Mouse (Mus musculus): ENCODE data around the gene Fam83c.

The Fam83c gene

DNA sequence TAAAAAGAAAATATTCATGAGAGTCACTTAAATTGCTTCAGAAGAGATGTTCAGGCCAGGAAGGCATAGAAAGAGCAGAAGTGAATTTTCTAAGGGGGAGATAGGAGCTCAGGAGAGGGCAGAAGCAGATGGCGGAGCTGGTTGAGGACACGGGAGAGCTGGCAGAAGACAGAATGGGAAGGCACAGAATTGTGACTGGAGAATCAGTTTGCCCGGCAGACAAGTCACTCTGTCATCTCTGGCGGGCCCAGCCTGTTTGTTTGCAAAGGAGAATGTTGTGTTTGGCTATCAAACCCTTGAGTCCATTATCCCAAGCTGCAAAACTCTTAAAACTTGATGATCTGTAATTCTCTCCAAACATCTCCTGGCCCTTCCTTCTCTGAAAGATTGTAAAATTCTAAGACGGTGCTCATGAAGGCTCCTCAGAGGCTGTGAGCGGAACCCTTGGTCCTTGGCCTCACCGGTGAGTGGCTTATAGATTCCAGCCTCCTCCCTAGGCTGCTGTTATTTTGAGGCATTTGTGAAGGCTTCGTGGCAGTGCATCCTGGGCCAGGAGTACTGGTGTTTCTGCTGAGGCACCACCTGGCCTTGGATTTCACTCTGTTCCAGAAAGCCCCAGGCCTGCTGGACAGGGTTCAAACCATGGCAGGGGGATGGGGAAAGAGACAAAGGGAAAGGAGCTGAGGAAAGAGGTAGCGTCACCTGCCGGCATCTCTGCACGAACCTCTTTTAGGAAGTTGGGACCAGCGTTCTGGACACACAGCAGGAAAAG is 39.8 kb downstream of the Fam83c start:
- peak; percentile 99 for DNase-seq

- DNase-seq = no peak
Observed at GRCm38 (mm10) chr2:155792899-155793298, 41.8 kb downstream of the Fam83c start.

- peak; percentile 68 for DNase-seq
Observed at GRCm38 (mm10) chr2:155787949-155788931, 46.4 kb downstream of the Fam83c start.

GRCm38 (mm10) chr2:155786905-155787304 is 47.7 kb downstream of the Fam83c start:
- no peak for DNase-seq

DNA sequence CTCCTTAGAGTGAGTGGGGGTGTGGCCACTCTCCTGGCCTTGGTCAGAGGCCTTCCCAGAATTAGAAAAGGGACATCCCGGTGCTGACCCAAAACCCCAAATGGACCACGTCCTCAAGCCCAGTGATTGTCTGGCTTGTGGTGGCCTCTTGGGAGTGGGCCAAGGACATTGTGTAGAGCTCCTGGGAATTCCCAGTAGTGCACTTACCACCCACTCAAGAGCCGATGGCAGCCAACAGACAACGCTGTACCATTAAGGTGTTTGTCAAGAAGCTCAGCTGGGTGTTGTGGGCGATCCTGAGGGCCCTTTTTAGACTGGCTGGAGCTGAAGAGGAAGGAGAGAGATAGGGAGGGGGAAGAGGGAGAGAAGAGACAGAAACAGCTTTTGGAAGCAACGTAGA is 50.1 kb downstream of the Fam83c start:
- peak; percentile 75 for DNase-seq

GRCm38 (mm10) chr2:155779506-155779905 is 55.1 kb downstream of the Fam83c start:
- DNase-seq = no peak

DNA sequence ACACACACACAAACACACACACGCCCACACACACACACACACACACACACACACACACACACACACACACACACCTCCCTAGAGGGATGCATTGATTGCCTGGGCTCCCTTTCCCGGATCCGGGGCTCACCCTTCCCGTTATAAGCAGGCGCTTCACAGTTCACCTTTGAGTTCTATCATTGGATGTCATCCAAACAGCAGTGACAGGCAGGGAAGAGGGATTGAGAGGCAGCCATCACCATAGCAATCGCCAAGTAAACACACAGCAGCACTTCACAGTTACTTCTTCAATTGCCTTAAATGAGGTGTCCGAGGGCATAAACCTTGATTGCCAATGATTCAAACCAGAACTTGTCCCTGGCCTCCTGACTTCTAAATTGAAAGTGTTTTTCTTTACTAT is 55.6 kb downstream of the Fam83c start:
- DNase-seq = no peak

DNA sequence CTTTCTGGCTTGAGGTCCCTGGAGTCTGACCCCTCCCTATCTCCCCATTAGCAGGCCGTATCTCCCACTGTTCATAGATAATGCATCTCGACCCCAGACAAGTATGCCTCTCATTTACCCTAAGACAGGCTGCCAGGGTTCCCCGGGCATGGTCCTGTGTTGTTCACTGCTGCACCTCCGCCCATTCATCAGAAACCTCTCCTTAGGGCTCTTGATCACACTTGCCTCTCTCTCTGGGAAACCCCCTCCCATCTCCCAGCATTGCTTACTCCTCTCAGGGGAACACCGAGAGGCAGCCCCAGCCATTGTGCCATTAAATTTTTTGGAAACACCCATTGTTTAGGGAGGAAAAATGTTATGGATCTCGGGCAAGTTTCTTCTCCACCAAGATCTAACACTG is 56.6 kb downstream of the Fam83c start:
- no peak for DNase-seq

GRCm38 (mm10) chr2:155777688-155777985 is 57.0 kb downstream of the Fam83c start:
- DNase-seq = no peak
